Mouse (Mus musculus) midbrain, embryonic 12.5 days (tissue): ENCODE results near the gene Gm5935. TPM values are rescaled to one million over a fixed set of nuclear protein-coding genes. Genes with fewer than 3 reads are reported as not detected.
"Not testable (repeated sequence)": the region's sequence is repeated elsewhere in the genome, so short reads cannot be mapped to it uniquely, and the experiment has no call there.

Experiments used
- ATAC-seq: fragments of 200-750 bp; cut with Nextera tagmentation; 2 replicates; pipeline ENCODE4 v1.8.0; 2017; ENCODE audit warnings: low read depth, moderate TSS enrichment, moderate library complexity; ENCODE audit not compliant: low FRiP score
- H3K27ac ChIP-seq: fragments of 300-500 bp; sonication (generic); replicated peaks from 2 replicates; pipeline ENCODE4 v1.5.1; 2016; ENCODE audit warnings: mild to moderate bottlenecking
- H3K27me3 ChIP-seq: fragments of 300-500 bp; sonication (generic); 2 replicates; pipeline ENCODE4 v1.6.1; 2016; ENCODE audit warnings: mild to moderate bottlenecking
- H3K36me3 ChIP-seq: fragments of 300-500 bp; sonication (generic); 2 replicates; pipeline ENCODE4 v1.6.1; 2016
- H3K4me1 ChIP-seq: fragments of 300-500 bp; sonication (generic); 2 replicates; pipeline ENCODE4 v1.6.1; 2016
- H3K4me2 ChIP-seq: fragments of 300-500 bp; sonication (generic); replicated peaks from 2 replicates; pipeline ENCODE4 v1.6.1; 2016; ENCODE audit warnings: mild to moderate bottlenecking, moderate library complexity
- H3K4me3 ChIP-seq: fragments of 300-500 bp; sonication (generic); 2 replicates; pipeline ENCODE4 v1.5.1; 2016; ENCODE audit warnings: mild to moderate bottlenecking
- H3K9ac ChIP-seq: fragments of 300-500 bp; sonication (generic); replicated peaks from 2 replicates; pipeline ENCODE4 v1.6.1; 2016; ENCODE audit warnings: mild to moderate bottlenecking, moderate library complexity
- H3K9me3 ChIP-seq: fragments of 300-500 bp; sonication (generic); 2 replicates; pipeline ENCODE4 v1.6.1; 2016; ENCODE audit warnings: mild to moderate bottlenecking
- WGBS: fragments of 180-500 bp; shearing (Covaris S2); methylation state at CpG from one replicate; pipeline ENCODE4 v1.1.7; 2016; 5-methylcytosine and 5-hydroxymethylcytosine counted together
- polyA plus RNA-seq: library from polyadenylated mRNA; unstranded; fragments of >200 nt; fragmentation: Nextera tagmentation; extraction: Ambion mirVana; gene quantifications from 2 replicates; pipeline ENCODE4 v1.2.1, GENCODE M21; 2016

The Gm5935 gene
- not detected in 2 replicates for polyA plus RNA-seq

DNA sequence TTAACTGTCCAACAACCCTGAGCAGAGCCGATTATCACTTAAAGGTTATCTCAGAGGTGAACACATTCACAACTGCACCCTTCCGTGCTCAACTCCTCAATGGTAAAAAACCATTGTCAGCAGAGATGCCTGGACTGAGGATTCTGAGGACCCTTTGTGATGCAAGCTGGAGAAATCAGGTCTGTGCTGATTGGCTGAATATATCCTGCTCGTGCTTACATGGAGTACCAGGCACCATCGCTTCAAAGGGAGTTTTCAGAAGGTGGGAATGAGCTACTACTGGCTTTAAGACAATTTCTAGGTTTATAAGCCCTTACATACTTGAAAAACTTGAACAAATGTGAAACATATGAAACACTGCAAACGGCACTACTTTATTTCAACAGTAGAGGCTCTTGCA is at the start of gene Gm5935:
Gene Gm5935 (minus strand): TSS at position 101 of the 400 bp plus-strand sequence.
- not testable (repeated sequence) for H3K4me2 ChIP-seq, H3K36me3 ChIP-seq

More for the DNA sequence above, at the start of gene Gm5935:
- not testable (repeated sequence) for H3K9ac ChIP-seq, H3K27ac ChIP-seq, H3K4me3 ChIP-seq, ATAC-seq, H3K9me3 ChIP-seq, H3K4me1 ChIP-seq, H3K27me3 ChIP-seq
- 80% methylated on average over 5 of the region's 5 CpGs for WGBS

Other genes starting within 250 kb of the Gm5935 start
- gene Gm4297, start 200.3 kb downstream of the Gm5935 start, polyA plus RNA-seq: not detected in 2 replicates